Comparison of ENCODE assay signal across 15 mouse cellular contexts in genomic region chr11:33536636-33537035, GRCm38 (mm10). TPM values are rescaled to one million over a fixed set of nuclear protein-coding genes. Genes with fewer than 3 reads are reported as not detected.
"Had no signal": no experiment of that assay in that cellular context is flagged by ENCODE, and none has a peak within 500 bp of the region (broad histone marks: within the 10 kb centered on the region; RNA-seq: fewer than 3 reads in every experiment).

No protein-coding gene starts in this region.

- DNase-seq: liver, postnatal 0 days; lung, adult 2 months; lung, postnatal 14 days; lung, postnatal 4 days; midbrain, embryonic 14.5 days; retina, postnatal 1 day; right cerebral cortex, adult 18-20 months; right cerebral cortex, postnatal 25 days; right cerebral cortex, postnatal 4 days; spleen, adult 18-20 months; thymus, adult 2 months; thymus, postnatal 25 days; thymus, postnatal 4 days had no signal

RNA-seq across cellular contexts. Expression of gene Gabrp, which starts 42.1 kb away (rescaled TPM):
- total RNA-seq: megakaryocyte, adult 5-6 weeks; megakaryocyte-erythroid progenitor cell, adult 5-6 weeks had no signal
